Mouse (Mus musculus) common myeloid progenitor, adult 5-6 weeks (primary cell): ENCODE data around the gene Ccdc92b. TPM values are rescaled to one million over a fixed set of nuclear protein-coding genes. Genes with fewer than 3 reads are reported as not detected.

ENCODE experiments used
- ATAC-seq: replicated peaks from 2 replicates; pipeline ENCODE4 v1.8.0; 2016; ENCODE audit warnings: low read depth, mild to moderate bottlenecking, moderate TSS enrichment, inconsistent platforms; ENCODE audit not compliant: poor library complexity, severe bottlenecking
- total RNA-seq: library from RNA; stranded (forward); fragments of 200-1000, 187-1606 nt; gene quantifications from 2 replicates; pipeline ENCODE4 v1.2.3, GENCODE M21; 2017

The Ccdc92b gene
- total RNA-seq, 1 experiment from 2014 or later: not detected

- ATAC-seq: peak; percentile 39; the same call in 1 of the 2 replicates
Measured at GRCm38 (mm10) chr11:74610545-74611176, 8.7 kb upstream of the Ccdc92b start, which contains the start of gene Rap1gap2. Gene Rap1gap2, minus strand, starts transcription at chr11:74610915.

DNA sequence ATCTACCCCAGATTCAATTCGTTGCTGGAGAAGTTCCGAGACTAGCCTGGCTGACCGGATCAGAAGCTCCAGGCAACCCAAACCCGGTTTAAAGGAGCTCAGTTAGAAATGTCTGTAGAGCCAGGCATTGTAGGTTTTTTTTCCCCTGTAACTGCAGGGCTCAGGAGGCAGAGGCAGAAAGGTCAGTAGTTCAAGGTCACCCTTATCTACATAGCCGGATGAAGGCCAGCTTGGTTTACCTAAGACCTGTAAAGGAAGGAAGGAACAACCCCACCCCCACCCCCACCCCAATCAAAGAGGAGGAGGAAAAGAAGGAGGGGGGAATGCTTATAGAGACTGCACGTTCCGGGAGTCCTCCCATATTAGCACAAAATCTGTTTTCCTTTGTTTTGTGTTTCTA is 8.0 kb upstream of the Ccdc92b start:
- ATAC-seq: no peak

DNA sequence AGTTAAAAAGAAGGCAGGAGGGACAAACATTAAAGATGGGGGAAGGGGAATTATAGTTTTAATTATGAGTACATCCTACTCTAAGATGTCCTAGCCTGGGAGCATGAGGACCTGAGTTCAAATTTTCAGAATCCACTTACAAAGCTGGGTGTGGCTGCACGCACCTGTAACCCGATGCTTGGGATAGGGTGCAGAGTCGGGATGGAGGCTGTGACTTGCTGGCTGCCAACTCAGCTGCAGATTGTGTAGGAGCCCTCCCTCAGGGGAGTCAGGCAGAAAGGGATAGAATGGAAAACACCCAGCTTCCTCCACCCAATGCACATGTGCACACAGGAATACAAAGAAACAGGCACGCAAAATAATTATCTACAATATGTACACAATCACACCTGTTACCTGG is 6.0 kb upstream of the Ccdc92b start:
- ATAC-seq: no peak

GRCm38 (mm10) chr11:74615571-74615970 is 3.8 kb upstream of the Ccdc92b start:
- ATAC-seq: no peak

DNA sequence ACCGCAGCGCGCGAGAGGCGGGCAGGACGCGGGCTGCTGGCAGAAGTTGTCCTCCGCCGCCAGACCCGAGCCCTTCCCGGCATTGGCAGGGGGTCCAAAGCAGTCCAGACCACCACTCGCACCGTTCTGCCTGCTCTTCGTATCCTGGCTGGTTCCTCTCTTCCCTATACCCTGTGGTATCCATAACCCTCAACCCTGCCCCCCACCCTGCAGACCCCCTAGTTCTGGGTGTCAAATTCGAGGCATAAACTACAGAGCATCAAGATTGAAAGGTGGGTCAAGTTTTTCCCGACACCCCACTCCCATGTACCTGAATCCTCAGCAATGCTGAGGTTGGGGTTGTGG is 523 bp downstream of the Ccdc92b start:
- no peak for ATAC-seq

- peak; percentile 68 for ATAC-seq
Measured at GRCm38 (mm10) chr11:74621974-74622669, 2.7 kb downstream of the Ccdc92b start.

- no peak for ATAC-seq
Measured at GRCm38 (mm10) chr11:74623693-74624092, 4.3 kb downstream of the Ccdc92b start.

DNA sequence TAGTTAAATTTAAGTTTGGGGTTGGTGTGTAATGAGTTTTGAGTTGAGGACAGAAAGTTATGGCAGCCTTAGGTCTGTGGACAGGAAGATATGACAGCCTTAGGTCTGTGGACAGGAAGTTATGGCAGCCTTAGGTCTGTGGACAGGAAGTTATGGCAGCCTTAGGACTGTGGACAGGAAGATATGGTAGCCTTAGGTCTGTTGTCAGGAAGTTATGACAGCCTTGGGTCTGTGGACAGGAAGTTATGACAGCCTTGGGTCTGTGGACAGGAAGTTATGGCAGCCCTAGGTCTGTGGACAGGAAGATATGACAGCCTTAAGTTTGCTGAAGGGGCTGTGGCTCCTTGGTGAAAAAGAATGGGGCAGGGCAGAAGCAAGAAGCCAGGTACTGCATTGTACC is 5.9 kb downstream of the Ccdc92b start:
- peak; percentile 41; the same call in 1 of the 2 replicates for ATAC-seq

GRCm38 (mm10) chr11:74627481-74627880 is 8.1 kb downstream of the Ccdc92b start:
- ATAC-seq: no peak

DNA sequence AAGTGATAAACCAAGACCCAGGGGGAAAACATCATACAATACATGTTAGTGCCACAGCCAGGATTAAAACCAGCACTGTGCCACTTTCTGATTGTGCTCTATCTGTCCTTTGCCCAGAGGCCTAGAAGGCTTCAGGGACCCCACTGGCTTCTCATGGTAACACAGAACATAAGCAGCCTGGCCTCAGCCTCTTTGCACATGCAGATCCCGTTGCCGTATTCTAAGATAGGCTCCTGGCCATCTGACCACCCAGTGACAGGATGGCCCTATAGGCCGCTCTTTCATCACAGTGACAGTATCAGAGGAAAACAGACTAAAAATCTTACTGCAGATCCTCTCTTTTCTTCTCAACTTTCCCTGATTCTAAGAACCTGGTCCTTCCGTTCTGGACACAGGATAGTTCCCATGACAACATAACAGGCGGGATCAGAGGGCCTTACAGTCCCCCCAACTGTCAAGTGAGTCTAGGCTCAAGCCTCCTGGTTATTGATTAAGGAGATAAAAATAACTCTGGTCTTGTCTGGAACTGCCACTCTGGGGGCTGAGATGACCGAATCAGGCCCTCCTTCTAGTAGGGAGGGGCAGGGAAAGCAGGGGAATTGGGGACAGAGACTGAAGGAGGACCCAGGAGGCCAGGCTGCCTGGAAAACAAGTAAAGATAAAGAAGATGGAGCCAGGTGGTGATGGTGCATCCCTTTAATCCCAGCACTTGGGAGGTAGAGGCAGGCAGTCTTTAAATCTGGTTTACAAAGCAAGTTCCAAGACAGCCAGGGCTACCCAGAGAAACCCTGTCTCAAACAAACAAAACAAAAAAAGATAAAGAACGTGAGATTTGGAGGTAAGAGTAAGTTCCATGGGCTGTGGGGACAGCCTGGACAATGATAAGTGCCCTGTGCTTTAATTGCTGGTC is 12.7 kb downstream of the Ccdc92b start:
- no peak for ATAC-seq

GRCm38 (mm10) chr11:74634490-74635275 is 15.3 kb downstream of the Ccdc92b start:
- peak; percentile 72 for ATAC-seq

DNA sequence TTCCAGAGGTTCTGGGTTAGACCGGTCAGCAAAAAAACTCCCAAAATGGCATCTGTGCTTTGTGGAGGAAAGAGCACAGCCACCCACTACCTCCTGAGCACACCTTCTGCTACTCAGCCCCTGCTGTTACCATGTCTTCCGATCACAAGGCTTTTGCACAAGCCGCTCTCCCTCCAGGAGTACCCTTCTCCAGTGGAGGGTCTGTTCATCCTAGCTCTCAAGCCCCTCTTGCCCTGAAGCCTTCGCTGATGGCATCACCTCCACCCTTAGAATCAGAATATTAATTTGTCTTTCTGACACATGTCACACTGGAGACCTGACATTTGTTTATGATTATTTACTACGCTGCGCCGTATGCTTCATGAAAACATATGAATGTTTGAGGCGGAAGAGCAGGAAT is 18.1 kb downstream of the Ccdc92b start:
- ATAC-seq: no peak

DNA sequence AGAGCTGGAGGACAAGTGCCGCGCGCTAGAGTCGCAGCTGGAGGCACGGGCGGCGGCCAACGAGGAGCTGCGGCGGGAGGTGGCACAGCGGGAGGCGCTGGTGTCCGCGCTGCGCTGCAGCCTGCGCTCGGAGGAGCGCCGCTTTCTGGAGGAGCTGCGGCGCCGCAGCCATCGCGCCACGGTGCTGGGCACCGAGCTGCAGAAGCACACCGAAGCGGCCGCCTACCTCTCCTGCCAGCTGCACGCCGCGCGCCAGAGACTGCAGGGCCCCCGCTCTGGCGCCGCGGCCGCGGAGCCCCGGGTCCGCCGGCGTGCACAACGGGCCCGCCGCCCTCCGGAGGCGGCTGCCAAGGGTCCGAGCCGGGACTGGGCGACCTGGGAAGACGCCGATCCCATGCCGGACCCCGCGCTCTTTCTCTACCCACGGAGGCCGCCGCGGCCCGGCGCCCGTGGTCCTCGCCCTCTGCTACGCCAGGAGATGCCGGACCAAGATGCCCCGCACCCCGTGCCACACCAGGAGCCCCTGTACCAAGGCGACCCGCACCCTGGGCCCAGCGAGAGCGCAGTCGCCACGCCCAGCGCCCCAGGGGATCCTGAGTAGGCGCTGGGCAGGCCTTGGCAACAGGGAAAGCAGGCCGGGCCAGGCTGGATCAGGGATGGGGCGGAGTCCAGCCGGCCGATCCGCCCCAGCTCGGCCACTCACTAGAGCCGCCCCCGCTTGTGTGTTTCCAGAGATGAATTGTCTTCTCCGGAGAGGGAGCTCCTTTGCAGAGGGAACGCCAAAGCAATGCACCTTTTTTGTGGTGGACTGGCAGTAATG is 18.8 kb downstream of the Ccdc92b start:
- peak; percentile 76 for ATAC-seq

DNA sequence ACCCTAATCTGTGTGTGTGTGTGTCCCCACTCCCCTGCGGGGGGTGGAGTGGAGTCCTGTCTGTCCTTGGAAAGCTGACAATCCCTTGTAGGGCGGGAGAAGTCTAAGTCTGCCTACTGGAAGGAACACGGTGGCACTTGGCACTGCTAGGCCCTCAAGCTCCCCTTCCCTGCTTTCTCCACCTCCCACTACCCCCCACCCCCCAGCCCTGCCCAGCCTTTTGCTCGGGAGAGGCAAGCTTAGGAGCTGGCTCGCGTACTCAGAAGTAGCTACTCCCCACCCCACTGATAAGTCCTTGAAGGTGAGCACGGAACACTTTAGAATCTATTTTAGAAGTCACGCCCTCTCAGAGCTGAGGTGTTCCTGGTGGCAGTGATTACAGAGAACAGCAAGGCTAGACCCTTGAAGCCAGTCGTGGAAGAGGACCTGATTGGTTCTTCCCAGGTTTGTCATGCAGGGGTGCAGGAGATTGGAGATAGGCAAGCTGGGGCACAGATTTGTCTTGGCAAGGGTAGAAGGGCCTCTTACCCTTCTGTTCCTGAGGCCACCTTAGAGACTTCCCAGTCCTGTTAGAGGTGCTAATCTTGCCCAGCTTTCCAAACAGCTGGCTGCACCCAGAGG is 19.5 kb downstream of the Ccdc92b start:
- no peak for ATAC-seq

GRCm38 (mm10) chr11:74639628-74640027 is 20.2 kb downstream of the Ccdc92b start:
- no peak for ATAC-seq

- ATAC-seq: peak; percentile 26
Measured at GRCm38 (mm10) chr11:74647966-74648365, 28.6 kb downstream of the Ccdc92b start.

DNA sequence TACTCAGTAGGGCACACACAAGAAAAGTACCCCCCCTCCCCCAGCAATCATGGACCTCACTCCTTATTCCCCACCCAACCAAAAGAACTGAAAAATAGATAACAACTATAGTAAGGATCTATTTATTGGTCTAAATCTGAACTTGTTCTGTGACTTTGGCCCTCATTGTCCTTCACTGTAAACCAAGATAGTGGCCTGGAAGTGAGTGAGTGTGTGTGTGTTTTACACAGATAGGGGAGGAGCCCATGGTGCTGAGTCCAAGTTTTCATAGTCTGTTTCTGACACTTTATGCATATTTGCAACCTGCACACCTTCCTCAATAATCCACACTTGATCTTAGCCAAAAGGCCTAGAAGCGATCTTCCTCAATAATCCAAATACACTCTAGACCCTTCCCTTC is 29.3 kb downstream of the Ccdc92b start:
- peak; percentile 3; the same call in 1 of the 2 replicates for ATAC-seq

DNA sequence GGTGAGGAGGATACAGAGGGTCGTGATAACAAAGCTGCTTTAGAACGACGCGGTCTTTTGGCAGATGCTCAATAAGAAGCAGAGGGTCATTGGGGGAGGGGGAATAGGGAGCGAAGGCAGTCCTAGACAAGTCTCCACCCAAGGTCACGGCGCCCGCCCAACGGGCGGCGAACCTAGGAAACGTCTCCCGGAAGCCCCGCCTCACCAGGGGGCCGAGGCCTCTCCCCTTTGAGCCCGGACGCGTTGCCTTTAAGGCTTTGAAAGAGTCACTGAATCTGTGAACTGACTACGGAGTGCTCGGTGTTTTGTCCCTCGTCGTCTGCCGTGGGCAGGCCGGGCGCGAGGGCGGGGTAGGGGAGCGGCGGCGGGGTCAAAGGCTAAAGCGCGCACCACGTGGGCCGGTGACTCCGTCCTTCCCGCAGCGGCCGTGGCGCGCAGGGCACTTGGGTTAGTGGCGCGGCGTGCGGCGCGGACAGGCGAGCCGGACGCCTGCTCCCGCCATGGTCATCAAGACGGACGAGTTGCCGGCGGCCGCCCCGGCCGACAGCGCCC is 29.8 kb downstream of the Ccdc92b start, which contains the start of gene Cluh:
Gene Cluh (plus strand): TSS at position 401 of the 552 bp plus-strand sequence.
- peak; percentile 93 for ATAC-seq
